Mouse (Mus musculus) E14TG2a.4 (cell line): ENCODE results near the gene Atp6v1f.
A peak's percentile ranks its signal among the peaks of the same experiment; 100 is the strongest.

ENCODE experiments used
- H3K27me3 ChIP-seq: 2 replicates; pipeline ENCODE4 v1.6.1; 2014; ENCODE audit warnings: low read length, control low read depth; ENCODE audit not compliant: insufficient read depth
- H3K36me3 ChIP-seq: 2 replicates; pipeline ENCODE4 v1.6.1; 2014; ENCODE audit warnings: low read length, control low read depth; ENCODE audit not compliant: insufficient read depth
- H3K4me1 ChIP-seq: replicated peaks from 2 replicates; pipeline ENCODE4 v1.6.1; 2014; ENCODE audit warnings: low read depth, low read length, control low read depth
- H3K4me3 ChIP-seq: replicated peaks from 2 replicates; pipeline ENCODE4 v1.5.1; 2014; ENCODE audit warnings: mild to moderate bottlenecking, low read length
- H3K9me3 ChIP-seq: 2 replicates; pipeline ENCODE4 v1.6.1; 2014; ENCODE audit warnings: low read length, control low read depth
- CTCF ChIP-seq: conservative IDR thresholded peaks from 2 replicates; pipeline ENCODE4 v1.5.1; 2014; ENCODE audit warnings: low read length
- POU5F1 ChIP-seq: IDR thresholded peaks from 2 replicates; pipeline ENCODE4 v1.6.1; 2014; ENCODE audit warnings: low read length, borderline replicate concordance

Gene Atp6v1f

DNA sequence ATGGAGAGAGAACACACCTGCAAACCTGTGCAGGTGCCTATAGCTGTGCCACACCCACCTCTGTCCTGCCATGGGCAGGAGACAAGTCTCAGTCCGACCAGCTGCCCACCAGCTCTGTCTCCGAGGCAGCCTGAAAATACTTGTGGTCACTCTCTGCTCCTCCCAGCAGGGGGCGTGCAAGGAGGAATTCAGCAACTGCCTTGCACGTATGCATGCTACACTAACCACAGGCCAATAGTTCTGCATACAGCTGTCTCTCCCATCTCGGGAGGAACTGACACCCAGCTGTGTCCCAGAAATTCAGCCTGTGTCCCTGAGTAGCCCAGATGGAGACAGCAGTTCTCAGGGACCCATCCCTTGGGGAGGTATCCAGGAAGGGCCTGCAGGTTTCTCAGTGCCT is 49.6 kb downstream of the Atp6v1f start:
- Histone ChIP-seq H3K27me3 (peaks cover 48% of the 10 kb centered on the region), H3K36me3 (no peaks in the 10 kb centered on the region), H3K4me1 (peaks cover 23% of the 10 kb centered on the region), H3K9me3 (peaks cover 8% of the 10 kb centered on the region; the same call in 1 of the 2 replicates), H3K4me3 (no peak overlapping the region)
- TF ChIP-seq CTCF (peak; percentile 65), POU5F1 (no peak)
